Mouse (Mus musculus): ENCODE measurements around the gene Plch1.

Plch1 gene

DNA sequence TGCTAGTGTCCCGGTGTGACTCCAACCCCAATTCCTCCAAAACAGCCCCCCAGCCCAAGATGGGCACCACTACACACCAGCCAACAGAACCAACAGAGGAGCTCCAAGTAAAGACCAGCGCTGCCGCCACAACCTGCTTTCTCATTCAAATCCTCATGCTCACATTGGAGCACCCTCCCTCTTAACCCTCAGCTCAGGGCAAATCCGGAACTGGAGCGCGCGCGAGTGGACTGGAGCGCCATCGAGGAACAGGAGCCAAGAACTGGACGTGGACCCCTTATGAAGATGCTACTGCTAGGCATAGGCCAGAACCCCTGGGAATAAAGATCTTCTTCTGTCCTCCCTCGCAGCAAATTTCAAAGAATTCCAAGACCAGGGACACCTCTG lies at the start of gene Plch1:
Gene Plch1, minus strand, starts transcription at position 164 of the 387 bp plus-strand sequence.
- DNase-seq (ENCODE audit: low read depth) = no peak

DNA sequence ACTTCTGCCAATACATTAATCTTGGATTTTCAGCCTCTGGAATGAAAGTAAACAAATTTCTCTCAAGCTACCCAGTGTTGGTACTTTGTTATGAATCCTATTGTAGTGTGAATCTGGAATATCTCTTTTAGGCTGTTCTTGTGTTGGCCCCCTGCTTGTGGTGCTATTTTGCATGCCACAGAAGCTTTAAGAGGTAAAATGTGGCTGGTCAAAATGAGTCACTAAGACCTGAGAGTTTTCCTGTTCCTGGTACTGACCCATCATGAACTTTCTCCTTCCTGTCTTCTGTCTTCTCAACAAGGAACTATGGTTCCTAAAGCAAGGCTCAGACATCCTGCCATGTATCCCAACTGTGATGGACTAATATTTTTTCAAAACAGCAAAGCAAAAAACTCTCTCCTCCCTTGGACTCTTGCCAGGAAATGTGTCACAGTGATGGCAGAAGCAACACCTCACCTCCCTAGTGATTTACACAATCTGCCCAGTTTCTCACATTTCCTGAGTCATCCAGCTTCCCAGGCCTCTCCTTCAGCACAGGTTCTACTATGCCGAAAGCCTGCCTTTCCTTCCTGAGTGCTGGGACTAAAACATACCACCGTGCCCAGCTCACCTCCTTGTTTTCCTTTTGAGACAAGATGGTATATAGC lies 42.1 kb upstream of the Plch1 start:
- no peak for DNase-seq (ENCODE audit: low read depth)

DNA sequence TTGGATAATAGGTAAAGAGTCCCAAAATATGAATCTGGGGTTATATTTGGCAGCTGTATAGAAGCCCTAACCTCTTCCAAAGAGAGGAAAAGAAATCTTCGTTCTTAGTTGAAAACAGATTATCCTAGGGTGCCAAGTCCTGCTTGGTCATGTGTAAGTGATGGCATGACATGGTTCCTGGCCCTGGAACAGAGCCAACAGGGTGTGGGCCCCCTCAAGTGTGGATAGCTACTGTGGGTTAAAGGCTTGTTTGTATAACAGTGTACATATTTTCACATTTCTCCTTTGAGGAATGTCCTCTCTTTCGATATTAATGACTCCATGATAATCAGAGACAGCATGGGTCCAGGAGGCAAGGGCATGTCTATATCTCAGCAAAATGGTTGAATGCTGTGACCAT lies 39.7 kb upstream of the Plch1 start:
- DNase-seq (ENCODE audit: low read depth) = no peak

DNA sequence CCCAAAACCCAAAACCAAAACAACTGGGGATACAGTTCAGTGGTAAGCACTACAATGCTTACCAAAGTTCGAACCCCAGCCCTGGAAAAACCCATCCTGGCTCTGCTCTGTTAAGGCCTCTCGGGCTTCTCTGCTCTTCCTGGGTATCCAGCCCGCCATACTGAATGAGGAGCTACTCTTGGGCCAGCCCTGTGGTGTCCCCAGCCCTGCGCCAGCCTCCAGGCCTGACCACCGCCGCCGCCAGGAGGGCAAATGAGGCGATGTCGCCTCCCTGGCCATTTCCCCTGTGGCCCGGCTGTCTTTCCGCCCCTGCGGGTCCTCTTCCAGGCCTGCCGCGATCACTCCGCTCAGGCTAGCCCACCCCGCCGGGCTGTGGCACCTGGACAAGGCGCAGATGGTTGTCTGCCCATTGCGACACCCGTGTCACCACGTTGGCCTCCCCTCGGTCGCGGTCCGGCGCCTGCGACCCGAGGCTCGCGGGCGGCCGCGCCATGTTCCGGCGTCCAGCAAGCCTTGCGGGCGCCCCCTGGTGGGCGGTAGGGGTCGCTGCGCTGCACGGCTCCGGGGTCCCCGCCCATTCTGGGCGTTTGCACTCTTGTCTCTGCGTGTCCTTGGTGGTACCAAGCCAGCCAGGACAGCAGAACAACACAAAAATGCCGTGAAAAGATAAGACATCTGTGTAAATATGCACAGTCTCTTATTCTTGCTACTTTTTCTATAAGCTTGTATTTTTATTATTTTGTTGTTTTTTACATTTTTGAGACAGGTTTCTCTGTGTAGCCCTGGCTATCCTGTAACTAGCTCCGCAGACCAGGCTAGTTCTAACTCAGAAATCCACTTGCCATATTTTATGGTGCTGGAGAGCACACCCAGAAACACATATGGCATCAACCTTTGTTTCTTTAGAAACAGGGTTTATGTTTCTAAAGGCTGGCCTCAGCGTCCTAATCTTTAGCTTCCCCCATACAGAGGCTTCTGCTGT lies 29.9 kb upstream of the Plch1 start, which contains the start of gene E130311K13Rik:
Gene E130311K13Rik, minus strand, starts transcription at position 595 of the 982 bp plus-strand sequence.
- peak; percentile 74 for DNase-seq (ENCODE audit: low read depth)

DNA sequence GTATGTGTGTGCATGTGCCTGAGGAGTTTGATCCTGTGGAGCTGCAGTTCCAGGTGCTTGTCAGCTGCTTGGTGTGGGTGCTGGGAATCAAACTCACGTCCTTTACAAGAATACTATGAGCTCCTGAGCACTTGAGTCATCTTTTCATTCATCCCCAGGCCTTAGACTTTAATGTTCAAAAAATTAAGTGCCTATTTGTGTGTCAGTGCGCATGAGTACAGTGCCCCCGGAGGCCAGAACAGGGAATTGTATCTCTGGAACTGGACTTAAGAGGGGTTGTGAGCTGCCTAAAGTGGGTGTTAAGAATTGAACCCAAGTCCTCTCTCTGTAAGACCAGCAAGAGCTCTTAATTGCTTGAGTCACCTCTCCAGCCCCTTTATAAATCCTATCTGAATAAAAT lies 20.4 kb upstream of the Plch1 start:
- DNase-seq (ENCODE audit: low read depth) = peak; percentile 27

DNA sequence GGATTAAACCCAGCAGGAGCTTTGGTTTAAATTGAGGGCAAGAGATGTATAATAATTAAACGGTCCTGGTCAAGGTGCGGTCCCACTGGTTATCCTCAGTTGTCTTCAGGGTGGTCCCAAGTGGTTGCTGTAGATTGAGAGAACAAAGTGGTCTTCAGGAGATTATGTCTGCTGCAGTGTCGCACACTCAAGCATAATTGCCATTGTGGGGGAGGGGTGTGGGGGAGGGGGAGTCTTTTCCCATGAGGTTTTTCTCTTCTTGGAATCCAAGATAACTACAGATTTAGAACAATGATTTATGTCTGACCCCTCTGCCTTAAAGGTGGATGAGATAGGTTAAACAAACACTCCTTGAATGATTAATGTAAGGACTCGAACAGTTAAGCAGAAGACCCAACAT lies 11.0 kb upstream of the Plch1 start:
- DNase-seq (ENCODE audit: low read depth) = no peak

DNA sequence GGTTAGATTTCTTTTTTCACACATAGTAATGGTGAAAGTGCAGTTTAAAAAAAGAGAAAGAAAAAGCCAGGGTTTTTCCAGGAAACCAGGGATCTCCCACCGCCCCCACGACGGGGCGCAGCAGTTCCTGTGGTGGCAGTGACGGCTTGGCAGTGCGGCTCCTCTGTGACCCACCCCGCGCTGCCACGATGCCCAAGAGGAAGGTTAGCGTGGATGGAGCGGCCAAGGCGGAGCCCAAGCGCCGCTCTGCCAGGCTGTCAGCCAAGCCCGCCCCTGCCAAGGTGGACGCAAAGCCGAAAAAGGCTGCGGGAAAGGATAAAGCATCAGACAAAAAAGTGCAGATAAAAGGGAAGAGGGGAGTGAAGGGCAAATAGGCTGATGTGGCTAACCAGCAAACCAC lies 6.0 kb upstream of the Plch1 start:
- no peak for DNase-seq (ENCODE audit: low read depth)

DNA sequence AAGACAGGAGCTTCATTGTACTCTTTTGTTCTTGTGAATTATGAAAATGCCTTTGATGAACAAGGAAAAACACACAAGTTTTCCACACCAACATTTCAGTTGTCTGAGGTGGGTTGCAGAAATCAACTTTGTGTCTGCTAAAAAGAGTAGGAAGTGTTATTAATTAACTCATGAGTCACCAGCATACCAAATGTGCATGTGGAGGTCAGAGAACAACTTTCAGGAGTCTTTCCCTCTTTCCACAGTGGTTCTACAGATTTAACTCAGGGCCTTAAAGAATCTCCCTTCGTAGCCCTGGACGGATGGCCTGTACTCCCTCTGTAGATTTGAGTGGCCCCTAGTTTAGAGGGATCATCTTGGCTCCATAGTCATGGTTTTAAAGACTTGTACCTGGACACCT lies 4.9 kb upstream of the Plch1 start:
- no peak for DNase-seq (ENCODE audit: low read depth)

DNA sequence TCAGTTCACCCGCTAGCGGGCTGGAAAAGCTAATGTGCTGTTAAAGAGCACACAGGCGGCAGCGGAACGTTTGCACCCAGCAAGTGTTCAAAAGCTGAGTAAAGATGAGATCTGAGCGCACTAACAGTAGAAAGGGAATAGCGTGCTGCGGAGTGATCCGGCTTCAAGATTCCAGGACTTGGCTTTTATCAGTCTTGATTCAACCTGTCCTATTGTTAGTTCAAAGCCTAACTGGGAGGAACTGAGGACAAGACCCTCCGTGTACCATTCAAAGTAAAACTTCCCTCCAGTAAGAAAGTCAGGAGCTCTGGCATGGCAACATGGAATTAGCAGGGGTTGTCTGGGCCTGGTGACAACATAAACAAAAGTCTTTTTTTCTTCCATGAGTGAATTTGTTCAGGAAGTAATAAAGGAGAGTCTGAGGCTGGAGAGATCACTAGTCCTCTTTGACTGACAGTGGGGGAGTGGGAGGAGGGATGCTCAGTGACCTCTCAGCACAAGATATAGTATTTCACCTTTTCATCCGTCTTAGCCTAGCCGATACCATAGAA lies 824 bp upstream of the Plch1 start:
- no peak for DNase-seq (ENCODE audit: low read depth)

DNA sequence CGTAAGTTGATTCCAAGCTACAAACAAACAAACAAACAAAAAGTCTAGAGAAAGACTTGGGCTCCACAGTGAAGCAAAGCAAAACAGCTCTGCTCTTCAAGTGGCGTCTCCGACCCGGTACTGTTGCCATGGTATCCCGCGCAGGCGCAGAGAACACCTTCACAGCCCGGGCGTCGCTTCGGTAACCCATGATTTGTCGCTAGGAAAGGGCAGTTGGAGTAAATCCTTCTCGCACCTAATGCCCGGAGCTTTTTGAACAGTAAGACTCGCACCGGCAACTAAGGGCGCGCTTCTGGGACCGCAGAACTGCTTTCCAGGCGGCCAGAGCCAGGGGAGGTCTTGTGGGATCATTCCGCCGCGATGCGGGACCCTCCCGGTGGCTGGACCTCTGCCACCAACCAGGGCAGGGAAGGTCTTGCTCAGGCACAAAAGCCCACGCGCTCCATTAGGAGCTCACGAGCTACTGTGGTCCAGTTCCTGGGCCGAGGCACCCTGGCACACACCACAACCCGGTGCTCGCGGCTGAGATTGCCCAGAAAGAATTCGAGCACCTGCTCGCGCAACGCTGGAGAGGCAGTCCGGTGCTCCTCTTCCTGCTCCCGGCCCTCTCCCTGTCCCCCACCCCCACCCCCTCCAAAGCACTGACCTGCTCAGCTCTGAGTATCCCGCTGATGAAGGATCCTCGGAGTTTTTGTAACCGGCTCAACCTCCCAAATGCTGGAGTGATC lies 527 bp downstream of the Plch1 start:
- DNase-seq (ENCODE audit: low read depth) = no peak

DNA sequence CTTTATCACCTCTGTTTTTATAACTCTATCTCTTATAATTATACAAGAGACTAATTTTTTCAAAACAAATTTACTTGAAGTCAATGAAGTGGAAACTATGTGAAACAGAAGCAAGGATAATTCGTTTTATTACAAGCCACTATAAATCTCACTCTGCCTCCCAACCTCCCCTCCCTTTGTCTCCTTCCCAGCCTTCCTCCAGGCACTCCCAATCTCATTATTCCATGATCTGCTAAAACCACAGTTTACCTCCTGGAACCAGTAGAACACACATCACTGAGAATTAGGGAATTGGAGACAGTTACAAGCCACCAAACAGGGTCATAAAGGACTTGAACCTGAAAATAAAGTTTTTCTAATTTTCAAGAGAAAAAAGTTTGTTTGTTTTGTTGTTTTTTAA lies 2.1 kb downstream of the Plch1 start:
- DNase-seq (ENCODE audit: low read depth) = no peak

DNA sequence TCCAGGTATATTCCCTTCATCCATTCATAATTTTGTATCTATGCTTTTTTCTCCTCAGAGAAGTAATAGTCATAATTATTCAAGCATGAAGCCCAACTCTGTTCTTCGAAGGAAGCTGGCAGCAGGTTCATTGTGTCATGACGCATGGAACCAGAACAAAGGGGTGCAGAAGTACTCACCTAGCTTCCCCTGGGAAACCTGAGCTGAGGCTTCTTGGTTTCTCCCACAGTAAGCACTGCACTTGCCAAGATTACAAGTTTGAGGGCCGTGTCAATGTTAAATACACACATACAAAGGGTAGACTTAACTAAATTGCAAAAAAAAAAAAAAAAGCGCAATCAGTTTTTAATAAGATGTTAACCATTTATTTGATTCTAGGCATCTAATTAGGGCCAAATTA lies 3.0 kb downstream of the Plch1 start:
- no peak for DNase-seq (ENCODE audit: low read depth)

DNA sequence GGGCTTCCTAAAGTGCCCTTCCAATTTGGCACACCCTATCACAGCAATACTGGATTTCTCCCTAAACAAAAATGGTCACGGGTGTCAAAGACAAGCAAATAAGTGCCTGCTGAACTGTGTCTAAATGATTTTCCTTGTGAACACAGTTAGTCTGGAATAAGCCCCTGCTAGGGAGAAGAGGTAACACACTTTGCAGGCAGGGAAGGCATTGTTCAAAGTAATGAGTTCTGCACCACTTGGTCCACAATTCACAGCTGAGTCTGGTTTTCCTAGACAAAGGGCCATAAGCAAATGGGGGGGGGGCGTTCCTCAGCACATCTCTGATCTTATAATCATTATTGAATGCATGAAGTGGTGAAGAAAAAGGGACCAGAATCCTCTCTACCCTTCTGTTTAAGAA lies 3.5 kb downstream of the Plch1 start:
- DNase-seq (ENCODE audit: low read depth) = no peak

DNA sequence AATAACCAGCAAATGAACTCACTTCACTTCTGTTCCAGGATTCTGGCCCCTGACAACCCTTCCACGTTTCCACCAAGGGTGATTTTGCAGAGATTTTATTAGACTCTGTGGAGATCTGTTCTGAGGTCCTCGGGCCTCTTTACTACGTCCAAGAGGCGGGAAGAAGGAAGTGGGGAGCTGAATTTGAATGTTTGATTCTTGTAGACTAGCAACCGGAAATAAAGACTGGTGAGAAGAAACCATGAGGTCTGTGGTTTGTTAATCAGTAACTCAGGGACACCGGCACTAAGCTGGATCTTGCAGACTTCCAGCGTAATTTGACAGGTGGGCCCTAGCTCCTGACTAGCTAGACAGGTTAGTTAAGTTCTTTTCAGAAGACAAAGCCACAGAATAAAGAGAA lies 5.6 kb downstream of the Plch1 start:
- no peak for DNase-seq (ENCODE audit: low read depth)

DNA sequence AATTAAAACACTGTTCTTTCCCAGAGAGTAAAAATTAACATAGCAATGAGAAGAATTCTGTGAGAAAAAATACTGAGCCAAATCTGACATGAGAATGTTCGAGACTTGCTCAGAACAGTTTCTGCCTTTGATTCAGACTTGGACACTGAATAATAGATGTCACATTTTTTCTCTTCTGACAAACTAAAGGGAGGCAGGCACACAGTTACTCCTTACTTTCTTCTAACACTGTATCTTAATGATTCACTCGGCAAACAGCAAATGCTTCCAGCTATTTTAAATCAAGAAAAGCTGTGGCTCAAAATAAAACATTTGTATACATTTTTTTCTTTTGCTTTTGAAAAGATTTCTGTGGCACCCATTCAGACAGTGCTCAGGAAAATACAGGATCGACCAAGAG lies 7.1 kb downstream of the Plch1 start:
- DNase-seq (ENCODE audit: low read depth) = no peak

DNA sequence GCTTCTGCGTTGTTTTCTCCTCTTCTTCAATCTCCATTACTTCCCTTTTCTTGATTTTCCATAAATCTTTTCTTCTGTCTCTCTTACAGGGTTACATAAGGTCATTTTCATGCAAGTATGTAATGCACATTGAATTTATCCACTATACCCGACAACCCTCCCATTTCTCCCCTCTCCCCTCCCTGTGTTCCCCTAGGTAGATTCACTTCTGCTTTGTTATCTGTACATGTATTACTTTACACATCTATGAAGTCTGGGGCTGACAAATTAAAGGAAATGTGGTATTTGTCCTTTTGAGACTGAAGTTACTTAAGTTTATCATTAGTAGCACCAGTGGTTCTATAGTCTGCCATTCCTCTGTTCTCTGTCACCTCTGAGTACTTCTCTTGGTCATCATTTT lies 18.2 kb downstream of the Plch1 start:
- no peak for DNase-seq (ENCODE audit: low read depth)

DNA sequence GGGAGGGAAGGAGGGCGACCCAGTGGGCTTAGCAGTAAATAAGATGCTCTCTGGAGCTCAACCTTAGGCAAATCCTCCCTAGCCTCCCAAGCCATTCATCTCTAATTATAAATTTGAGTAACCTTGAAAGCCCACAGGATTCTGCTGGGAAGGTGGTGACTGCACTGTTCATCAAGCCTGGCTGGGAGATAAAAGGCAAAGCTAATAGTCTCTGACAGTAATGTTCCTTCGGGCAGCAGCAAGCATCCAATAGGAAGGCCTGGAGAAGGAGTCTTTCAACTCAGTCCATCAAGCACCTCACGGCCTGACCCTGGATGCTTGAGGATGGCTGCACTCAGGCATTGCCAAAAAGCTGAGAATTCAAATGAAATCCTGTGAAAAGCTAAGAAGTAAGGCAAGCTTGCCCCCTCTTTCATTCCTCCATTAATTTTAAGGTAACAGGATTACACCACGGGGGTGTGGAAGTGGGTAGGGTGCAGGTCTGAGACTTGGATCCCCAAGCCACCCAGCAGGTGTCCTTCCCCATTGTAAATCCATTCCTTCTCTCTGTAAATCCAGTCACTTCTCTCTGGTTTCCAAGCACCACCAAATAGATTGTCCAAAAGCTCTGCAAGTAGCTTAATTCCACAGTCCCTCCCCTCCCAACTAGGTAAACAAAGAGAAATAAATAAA lies 20.1 kb downstream of the Plch1 start:
- DNase-seq (ENCODE audit: low read depth) = no peak

DNA sequence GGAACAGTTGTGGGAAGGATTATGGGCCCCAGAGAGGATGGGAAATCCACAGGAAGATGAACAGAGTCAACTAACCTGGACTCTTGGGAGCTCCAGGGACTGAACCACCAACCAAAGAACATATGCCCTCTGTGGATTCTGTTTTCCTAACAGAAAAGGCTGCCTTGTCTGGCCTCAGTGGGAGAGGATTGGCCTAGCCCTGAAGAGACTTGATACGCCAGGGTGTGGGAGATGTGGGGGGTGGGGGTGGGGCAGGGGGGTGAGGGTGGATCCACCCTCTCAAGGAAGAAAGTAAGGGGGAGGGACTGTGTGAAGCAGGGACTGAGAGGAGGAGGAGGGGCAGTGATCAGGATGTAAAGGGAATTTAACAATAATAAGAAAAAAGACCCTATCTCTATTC lies 26.5 kb downstream of the Plch1 start:
- no peak for DNase-seq (ENCODE audit: low read depth)

DNA sequence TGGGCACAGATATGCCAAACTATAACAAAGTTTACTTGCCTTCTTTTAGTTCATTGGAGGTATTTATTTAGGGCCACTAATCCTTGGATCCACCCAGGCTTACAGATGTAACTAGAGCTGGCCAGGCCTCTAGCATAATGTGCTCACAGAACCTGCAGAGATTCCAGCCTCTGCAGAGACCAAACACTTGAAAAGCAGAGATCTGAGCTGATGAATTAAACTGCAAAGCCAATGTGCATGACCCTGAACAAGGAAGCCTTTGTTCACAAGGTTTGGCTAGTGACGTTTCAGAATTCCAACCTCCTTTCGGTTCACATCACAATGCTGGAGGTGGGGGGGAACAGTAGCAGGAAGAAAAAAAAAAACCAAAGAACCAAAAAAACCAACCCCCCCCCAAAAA lies 28.0 kb downstream of the Plch1 start:
- DNase-seq (ENCODE audit: low read depth) = no peak

DNA sequence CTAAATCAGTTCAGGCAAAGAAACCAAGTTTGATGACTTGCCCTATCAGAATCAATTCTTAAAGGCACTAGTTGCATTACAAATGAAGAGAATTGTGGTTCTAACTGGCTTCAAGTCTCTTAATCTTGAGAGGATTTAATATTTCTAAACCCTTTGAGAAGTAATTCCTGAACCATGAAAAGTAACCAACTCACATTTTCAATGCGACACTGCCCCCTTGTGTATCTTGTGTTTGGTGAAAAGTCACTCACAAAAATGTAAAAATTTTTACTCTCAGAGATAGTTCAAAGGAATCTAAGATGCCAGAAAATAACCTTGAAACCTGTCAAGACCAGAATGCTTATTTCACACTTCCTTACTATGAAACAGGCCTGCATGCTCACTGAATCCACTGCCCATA lies 31.0 kb downstream of the Plch1 start:
- DNase-seq (ENCODE audit: low read depth) = peak; percentile 2

DNA sequence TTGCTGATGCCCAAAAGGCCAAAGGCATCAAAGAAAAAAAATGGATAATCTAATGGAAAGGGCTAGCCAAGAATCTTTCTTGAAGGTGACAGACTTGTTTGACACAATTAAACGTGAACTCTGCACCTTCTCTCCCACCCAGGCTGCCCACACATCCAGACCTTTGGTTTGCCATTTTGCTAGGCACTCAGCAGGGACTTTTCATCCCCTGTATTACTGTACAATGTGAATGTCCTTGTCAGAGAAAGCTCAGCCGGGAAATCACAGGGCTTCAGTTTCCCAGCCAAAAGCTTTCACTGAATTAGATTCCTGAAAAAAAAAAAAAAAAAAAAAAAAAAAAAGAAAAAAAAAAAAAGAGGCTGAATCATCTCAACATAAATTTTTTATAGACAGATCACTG lies 34.2 kb downstream of the Plch1 start:
- no peak for DNase-seq (ENCODE audit: low read depth)

DNA sequence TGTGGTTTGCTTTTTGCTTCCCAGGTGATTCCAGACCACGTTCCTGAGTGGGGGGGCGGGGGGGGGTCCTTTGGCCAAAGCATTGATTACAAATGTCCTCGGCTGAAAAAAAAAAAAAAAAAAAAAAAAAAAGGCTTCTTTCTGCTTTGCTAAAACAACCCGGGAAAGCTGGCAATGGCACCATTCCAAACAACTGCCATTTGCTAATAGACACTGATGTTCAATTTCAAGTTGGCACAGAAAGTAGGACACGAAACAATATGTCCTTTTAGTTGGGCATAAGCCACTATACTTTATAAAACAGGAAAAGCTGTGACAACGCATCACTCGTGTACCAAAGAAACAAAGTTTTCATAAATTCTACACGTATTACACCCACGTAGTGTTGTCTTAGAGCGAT lies 36.6 kb downstream of the Plch1 start:
- no peak for DNase-seq (ENCODE audit: low read depth)

Measured in c-Kit-positive CD71-positive TER-119-negative erythroid progenitor cells, embryonic 14.5 days (primary cell).